Mouse (Mus musculus): ENCODE measurements around the gene Nrcam. TPM values are rescaled to one million over a fixed set of nuclear protein-coding genes. Genes with fewer than 3 reads are reported as not detected.

Gene Nrcam
- polyA plus RNA-seq, 1 experiment from 2014 or later = 31.8 TPM

DNA sequence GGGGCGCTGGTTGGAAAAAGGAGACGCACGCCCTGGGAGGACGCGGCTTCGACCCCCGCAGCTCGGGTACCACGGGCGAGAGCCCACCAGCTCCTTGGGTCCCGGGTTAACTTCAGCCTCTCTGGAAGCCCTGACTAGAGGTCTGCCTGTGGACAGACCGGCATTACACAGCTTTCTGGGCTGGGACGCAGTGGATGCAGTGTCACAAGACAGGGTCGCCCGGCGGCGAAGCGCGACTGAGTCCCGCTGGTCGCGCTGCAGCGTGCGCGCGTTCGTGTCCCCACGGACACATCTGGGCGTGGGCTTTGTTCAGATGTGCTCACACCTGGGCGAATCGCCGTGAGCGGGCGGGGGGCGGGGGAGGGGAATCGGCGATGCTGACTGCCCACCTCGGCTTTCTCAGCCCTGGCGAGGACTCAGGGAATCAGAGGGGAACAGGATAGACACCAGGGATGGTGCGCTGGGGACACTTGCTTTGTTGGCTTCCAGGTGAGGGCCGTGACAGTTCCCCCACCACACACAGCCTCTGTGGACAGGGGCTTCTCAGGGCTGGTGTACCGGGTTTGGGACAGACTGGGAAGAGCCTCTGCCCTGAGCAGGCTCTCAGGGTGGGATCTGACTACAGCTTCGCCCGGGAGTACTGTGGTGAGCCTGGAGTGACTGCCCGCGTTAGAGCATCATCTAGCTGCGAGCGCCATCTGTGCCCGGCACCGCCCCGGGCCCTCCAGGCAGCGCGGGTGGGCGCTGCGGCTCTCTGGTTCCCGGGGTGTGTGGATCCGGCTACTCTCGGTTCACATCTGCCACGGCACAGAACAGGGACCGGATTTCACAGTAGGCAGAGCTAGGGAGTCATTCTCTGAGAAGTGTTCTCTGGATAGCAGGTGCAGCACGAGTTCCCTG lies 881 bp downstream of the Nrcam start:
- Histone ChIP-seq H3K27me3 (ENCODE audit: low read depth, poor library complexity, severe bottlenecking) (peaks cover 29% of the 10 kb centered on the region), H3K9me3 (replicated peaks) (no peaks in the 10 kb centered on the region), H3K36me3 (no peaks in the 10 kb centered on the region), H3K27ac (replicated peaks) (peak overlapping the region; percentile 88), H3K4me1 (peaks cover 40% of the 10 kb centered on the region), H3K4me3 (peak overlapping the region; percentile 82)
- DNase-seq (ENCODE audit: low spot score) = peak; percentile 68
- under 1% methylated on average over 61 of the region's 61 CpGs for WGBS

DNA sequence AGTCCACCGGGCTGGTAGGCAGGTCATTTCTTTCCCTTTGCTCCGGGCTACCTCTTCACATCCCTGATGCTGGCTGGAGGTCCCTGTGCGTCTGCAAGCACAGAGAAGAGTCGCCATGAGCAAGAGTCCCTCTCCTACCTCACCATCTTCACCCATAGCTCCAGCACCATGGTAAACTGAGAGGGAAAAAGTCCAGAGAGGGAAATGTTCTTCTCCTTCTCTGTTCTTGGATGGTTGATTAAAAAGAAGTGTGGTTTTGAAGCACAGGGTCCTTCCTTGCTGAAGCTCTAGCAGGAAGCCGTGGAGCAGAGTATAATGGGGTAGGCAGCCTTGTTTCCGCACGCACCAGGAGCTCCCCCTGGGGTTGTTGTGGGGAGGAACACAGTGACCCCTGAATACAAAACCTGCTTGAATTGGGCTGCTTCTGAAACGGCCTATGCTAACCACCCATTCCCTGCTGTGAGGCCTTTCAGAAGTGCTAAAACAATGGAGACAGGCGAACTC lies 1.6 kb downstream of the Nrcam start:
- H3K4me1 ChIP-seq = peaks cover 40% of the 10 kb centered on the region
- H3K27ac ChIP-seq (replicated peaks) = peak overlapping the region; percentile 88
- H3K4me3 ChIP-seq = peak overlapping the region; percentile 82
- under 1% methylated on average over 9 of the region's 9 CpGs for WGBS
- H3K9me3 ChIP-seq (replicated peaks) = no peaks in the 10 kb centered on the region
- peak; percentile 35 for DNase-seq (ENCODE audit: low spot score)
- H3K36me3 ChIP-seq = no peaks in the 10 kb centered on the region
- peaks cover 29% of the 10 kb centered on the region for H3K27me3 ChIP-seq (ENCODE audit: low read depth, poor library complexity, severe bottlenecking)

DNA sequence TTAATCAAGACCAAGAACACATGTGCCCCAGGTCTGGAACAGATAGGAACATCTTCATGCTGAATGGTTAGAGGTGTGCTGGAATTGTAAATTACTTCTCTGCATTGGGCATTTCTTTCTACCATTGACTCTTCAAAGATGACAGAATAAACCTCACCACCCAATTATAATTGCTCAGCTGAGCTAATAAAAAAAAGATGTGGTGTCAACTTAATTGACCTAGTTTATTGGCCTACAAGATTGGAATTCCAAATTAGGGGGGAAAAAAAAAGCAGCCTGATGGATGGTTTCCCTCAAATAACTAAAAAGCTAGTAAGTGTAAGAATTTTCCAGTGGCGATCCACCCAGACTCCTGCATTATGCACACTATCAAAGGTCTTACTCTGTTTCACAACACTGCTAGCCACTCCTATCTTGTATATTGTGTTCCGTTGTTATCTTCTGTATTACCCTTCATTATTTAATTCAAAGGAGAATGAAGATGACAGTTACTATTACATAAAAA lies 8.5 kb downstream of the Nrcam start:
- Histone ChIP-seq H3K27ac (replicated peaks) (peak overlapping the region; percentile 90), H3K9me3 (replicated peaks) (no peaks in the 10 kb centered on the region), H3K27me3 (ENCODE audit: low read depth, poor library complexity, severe bottlenecking) (peaks cover 2% of the 10 kb centered on the region; the same call in 1 of the 2 replicates), H3K4me3 (no peak overlapping the region), H3K4me1 (peaks cover 45% of the 10 kb centered on the region), H3K36me3 (0 out of 2 replicates have a peak, but pooled peaks cover 2% of the 10 kb centered on the region)
- WGBS = 74% methylated on average over 2 of the region's 2 CpGs
- DNase-seq (ENCODE audit: low spot score) = no peak

DNA sequence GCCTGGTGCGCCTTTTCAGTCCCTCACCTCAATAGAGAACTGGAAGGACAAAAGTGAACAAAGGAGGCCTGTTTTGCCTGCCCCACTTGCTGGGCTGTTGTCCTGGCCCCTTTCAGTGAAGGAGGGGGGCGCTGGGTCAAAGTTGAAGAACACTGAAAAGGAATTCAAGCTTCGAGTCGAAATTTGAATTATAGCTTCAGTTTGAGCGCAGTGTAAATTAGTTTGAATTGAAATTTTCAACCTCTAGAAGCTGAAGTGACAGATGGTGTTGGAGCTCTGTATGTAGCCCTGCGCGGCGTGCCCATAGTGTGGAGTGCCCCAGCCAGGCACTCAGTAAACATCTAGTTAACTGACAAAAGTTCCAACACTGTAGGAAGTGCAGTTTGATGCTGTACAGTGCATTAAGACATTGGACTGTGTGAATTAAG lies 9.5 kb downstream of the Nrcam start:
- 21% methylated on average over 8 of the region's 8 CpGs for WGBS
- peaks cover 46% of the 10 kb centered on the region for H3K4me1 ChIP-seq

DNA sequence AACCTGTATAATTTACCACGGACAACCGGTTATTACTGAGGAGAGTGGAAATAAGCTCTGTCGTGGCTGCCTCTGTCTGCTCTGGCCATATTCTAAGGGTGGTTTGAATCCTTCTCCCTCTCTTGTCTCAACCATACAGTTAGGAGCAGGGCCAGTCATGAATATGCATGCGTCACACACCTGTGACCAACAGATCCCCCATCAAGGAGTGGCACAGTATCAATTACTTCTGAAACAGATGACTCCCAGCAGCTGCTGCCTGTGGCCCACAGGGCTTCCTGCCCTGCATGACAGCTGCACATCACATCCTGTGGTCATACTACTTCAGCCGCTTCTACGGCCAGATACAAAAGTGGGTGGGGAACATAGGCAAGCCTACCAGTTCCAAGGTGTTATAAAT lies 15.4 kb downstream of the Nrcam start:
- 78% methylated on average over 6 of the region's 6 CpGs for WGBS
- H3K27me3 ChIP-seq (ENCODE audit: low read depth, poor library complexity, severe bottlenecking) = no peaks in the 10 kb centered on the region
- DNase-seq (ENCODE audit: low spot score) = no peak
- no peaks in the 10 kb centered on the region for H3K36me3 ChIP-seq
- no peaks in the 10 kb centered on the region for H3K9me3 ChIP-seq (replicated peaks)
- H3K4me1 ChIP-seq = peaks cover 43% of the 10 kb centered on the region
- H3K4me3 ChIP-seq = no peak overlapping the region
- H3K27ac ChIP-seq (replicated peaks) = no peak overlapping the region

More for the DNA sequence above, 9.5 kb downstream of the Nrcam start:
- Histone ChIP-seq H3K36me3 (0 out of 2 replicates have a peak, but pooled peaks cover 2% of the 10 kb centered on the region), H3K4me3 (peak overlapping the region; percentile 40), H3K9me3 (replicated peaks) (no peaks in the 10 kb centered on the region), H3K27ac (replicated peaks) (peak overlapping the region; percentile 90), H3K27me3 (ENCODE audit: low read depth, poor library complexity, severe bottlenecking) (no peaks in the 10 kb centered on the region)
- DNase-seq (ENCODE audit: low spot score) = peak; percentile 64

DNA sequence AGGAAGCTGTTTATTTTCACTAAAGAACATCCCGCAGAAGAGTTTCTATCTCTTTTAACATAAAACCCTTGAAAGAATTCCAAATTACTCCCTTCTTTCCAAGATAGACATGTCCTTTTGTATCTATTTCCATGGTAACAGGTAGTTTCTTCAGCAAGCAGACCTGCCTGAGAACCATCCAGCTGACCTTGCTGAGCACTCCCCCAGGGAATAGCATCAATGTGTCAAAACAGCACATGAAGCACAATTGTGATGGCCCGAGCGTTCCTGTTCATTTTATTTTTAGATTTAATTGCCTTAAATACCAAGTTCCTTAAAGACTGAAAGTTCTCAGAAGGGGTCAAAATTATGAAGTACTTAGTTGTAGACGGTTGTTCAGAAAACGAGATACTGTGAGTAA lies 16.6 kb downstream of the Nrcam start:
- H3K4me1 ChIP-seq = peaks cover 31% of the 10 kb centered on the region
- H3K27ac ChIP-seq (replicated peaks) = no peak overlapping the region; the same call in 1 of the 2 replicates
- WGBS = 49% methylated on average over 5 of the region's 5 CpGs
- H3K4me3 ChIP-seq = no peak overlapping the region
- no peaks in the 10 kb centered on the region for H3K9me3 ChIP-seq (replicated peaks)
- no peak for DNase-seq (ENCODE audit: low spot score)
- no peaks in the 10 kb centered on the region for H3K36me3 ChIP-seq
- no peaks in the 10 kb centered on the region for H3K27me3 ChIP-seq (ENCODE audit: low read depth, poor library complexity, severe bottlenecking)

DNA sequence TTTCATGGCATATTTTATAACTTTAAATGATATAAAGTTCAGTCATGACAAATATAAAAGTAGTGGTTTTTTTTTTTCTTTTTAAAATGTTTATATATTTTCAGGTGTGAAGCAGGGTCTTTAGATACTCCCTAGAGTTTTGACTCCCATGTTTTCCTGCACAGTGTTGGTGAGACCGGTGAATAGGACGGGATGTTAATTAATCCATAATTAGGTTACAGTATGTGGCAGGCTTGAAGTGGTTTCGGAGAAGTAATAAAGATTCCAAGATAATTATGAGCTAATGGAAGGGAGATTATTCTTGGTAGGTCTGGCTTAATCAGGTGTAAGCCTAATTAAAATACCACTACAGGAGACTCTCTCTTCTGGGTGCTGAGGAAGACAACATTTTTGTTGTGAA lies 17.5 kb downstream of the Nrcam start:
- no peak for DNase-seq (ENCODE audit: low spot score)
- H3K9me3 ChIP-seq (replicated peaks) = no peaks in the 10 kb centered on the region
- WGBS = 79% methylated on average over 3 of the region's 3 CpGs
- H3K27me3 ChIP-seq (ENCODE audit: low read depth, poor library complexity, severe bottlenecking) = no peaks in the 10 kb centered on the region
- no peak overlapping the region for H3K27ac ChIP-seq (replicated peaks)
- H3K4me3 ChIP-seq = no peak overlapping the region
- peaks cover 28% of the 10 kb centered on the region for H3K4me1 ChIP-seq
- H3K36me3 ChIP-seq = no peaks in the 10 kb centered on the region

DNA sequence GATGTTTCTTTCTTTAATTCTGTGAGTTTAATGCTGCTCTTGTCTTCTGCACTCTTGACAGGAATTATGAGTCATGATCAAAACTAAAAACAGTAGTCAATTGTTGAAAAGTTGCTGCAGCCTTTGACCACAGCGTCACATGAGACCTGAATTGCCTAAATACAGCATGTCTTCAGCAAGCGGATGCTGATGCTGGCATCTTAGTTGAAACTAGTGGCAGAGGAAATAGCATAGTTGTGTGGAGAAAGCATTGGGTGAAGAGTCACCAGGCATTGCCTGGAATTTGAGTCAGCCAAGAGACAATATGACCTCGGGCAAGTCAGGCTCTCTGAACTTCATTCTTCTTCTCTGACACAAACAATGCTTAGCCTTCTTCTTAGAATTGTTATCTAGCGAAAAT lies 26.4 kb downstream of the Nrcam start:
- no peak for DNase-seq (ENCODE audit: low spot score)
- H3K4me3 ChIP-seq = no peak overlapping the region
- no peak overlapping the region for H3K27ac ChIP-seq (replicated peaks)
- H3K9me3 ChIP-seq (replicated peaks) = no peaks in the 10 kb centered on the region
- H3K36me3 ChIP-seq = no peaks in the 10 kb centered on the region
- WGBS = 90% methylated on average over 4 of the region's 4 CpGs
- peaks cover 29% of the 10 kb centered on the region for H3K4me1 ChIP-seq
- H3K27me3 ChIP-seq (ENCODE audit: low read depth, poor library complexity, severe bottlenecking) = peaks cover 35% of the 10 kb centered on the region

DNA sequence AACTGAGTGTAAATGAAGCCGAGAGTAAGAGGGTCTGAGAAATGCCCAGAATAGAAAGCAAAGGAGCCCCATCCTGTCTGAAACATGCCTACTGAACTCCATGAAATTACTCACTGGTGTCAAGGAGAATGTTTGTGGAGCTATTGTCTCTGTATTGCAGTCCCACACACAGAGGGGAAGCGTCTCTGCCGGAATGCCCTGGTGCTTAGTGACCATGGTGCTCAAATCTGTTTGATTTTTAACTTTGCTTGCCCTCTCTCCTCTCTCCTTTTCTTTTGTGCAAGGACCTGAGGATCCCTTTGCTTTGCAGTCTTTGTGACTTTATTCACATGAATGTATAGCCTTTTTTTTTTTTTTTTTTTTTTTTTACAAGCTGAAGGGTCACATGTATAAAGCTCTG lies 28.8 kb downstream of the Nrcam start:
- peak; percentile 31 for DNase-seq (ENCODE audit: low spot score)
- Histone ChIP-seq H3K36me3 (no peaks in the 10 kb centered on the region), H3K9me3 (replicated peaks) (no peaks in the 10 kb centered on the region), H3K27ac (replicated peaks) (peak overlapping the region; percentile 67), H3K27me3 (ENCODE audit: low read depth, poor library complexity, severe bottlenecking) (peaks cover 42% of the 10 kb centered on the region), H3K4me3 (no peak overlapping the region), H3K4me1 (peaks cover 29% of the 10 kb centered on the region)
- 20% methylated on average over 3 of the region's 3 CpGs for WGBS

DNA sequence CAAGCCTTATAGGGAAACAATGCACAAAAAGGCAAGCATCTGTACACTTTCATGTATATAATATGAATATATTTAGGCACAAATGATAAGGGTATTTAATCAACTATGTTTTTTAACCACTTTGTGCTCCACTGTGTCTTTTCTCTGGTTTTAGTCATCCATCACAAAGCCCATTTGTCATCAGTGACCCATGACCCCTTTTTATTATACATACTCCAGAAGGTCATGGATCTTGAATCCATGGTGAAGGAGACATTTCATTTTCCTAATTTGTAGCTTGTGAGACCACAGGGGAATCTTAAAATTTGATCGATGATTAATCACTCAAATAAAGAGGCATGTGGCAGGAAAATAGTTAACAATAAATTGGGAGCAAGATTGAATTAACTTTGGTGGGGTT lies 29.2 kb downstream of the Nrcam start:
- Histone ChIP-seq H3K27ac (replicated peaks) (no peak overlapping the region), H3K4me3 (no peak overlapping the region), H3K36me3 (no peaks in the 10 kb centered on the region), H3K9me3 (replicated peaks) (no peaks in the 10 kb centered on the region), H3K4me1 (peaks cover 29% of the 10 kb centered on the region), H3K27me3 (ENCODE audit: low read depth, poor library complexity, severe bottlenecking) (peaks cover 42% of the 10 kb centered on the region)
- WGBS = 41% methylated on average over 1 of the region's 1 CpGs
- no peak for DNase-seq (ENCODE audit: low spot score)

DNA sequence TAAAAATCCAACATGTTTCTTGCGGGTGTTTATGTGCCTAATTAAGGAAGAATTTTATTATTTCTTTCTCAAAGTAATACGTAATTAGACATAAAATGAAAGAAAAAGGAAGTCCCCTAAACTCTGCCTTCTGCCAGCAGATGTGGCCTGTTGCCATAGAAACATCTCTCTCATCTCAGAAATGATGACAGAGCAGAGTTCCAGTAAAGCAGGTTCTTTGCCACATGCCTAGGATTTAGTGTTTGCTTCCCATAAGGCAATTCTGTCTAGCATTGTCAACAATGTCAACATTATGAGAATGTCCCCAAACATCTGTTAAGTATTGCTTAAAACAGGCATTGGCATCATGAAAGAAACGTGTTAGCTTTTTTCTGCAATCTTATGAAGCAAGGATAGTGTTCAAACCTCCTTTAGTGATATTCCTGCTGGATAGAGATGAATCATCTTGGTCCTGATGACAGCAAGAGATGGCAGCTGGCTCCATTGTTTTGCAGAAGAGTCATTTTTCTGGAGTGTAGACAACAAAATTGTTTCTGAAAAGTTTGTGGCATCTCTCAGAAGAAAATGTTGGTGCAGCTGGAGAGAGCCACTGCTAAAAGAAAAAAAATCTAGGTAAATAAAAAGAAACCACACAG lies 42.5 kb downstream of the Nrcam start:
- Histone ChIP-seq H3K36me3 (no peaks in the 10 kb centered on the region), H3K27me3 (ENCODE audit: low read depth, poor library complexity, severe bottlenecking) (no peaks in the 10 kb centered on the region), H3K4me1 (peaks cover 34% of the 10 kb centered on the region), H3K9me3 (replicated peaks) (no peaks in the 10 kb centered on the region), H3K27ac (replicated peaks) (no peak overlapping the region), H3K4me3 (no peak overlapping the region)
- 78% methylated on average over 3 of the region's 3 CpGs for WGBS
- DNase-seq (ENCODE audit: low spot score) = no peak

DNA sequence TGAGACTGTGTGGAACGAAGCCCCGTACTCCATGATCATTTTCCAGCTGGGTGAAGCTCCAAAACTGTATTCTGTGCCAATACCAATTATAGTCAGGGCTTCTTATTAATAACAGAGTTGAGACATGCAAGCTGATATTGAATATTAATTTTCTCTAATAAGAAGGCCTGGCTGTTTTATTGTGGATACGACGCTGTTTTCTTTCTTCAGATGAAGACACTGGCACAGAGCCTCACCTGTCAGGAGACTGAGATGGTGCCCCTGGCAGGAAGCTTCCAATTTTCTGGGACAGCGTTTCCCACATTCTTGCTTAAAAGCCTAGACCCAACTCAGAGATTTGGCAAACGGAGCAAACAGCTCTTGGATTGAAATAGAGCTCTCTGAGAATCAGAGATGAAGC lies 47.3 kb downstream of the Nrcam start:
- DNase-seq (ENCODE audit: low spot score) = no peak
- Histone ChIP-seq H3K36me3 (no peaks in the 10 kb centered on the region), H3K4me1 (peaks cover 12% of the 10 kb centered on the region), H3K4me3 (no peak overlapping the region), H3K27me3 (ENCODE audit: low read depth, poor library complexity, severe bottlenecking) (no peaks in the 10 kb centered on the region), H3K9me3 (replicated peaks) (no peaks in the 10 kb centered on the region), H3K27ac (replicated peaks) (no peak overlapping the region)
- WGBS = 84% methylated on average over 6 of the region's 6 CpGs

Data from midbrain, embryonic 10.5 days (tissue).